Mouse (Mus musculus): ENCODE results near the gene Glrx3. TPM values are rescaled to one million over a fixed set of nuclear protein-coding genes. Genes with fewer than 3 reads are reported as not detected.
A peak's percentile ranks its signal among the peaks of the same experiment; 100 is the strongest.

Gene Glrx3
- 62.0 and 68.2 TPM in 2 replicates for polyA plus RNA-seq (2015; fragmentation: Nextera tagmentation; extraction: Ambion mirVana)

GRCm38 (mm10) chr7:137437440-137438178, at the start of gene Glrx3:
Glrx3 (plus strand) TSS chr7:137437614.
- Histone ChIP-seq H3K36me3 (ENCODE audit: control insufficient read depth, insufficient read depth) (no peaks in the 10 kb centered on the region), H3K4me1 (ENCODE audit: control insufficient read depth, low read depth, low read length) (peaks cover 16% of the 10 kb centered on the region), H3K4me3 (ENCODE audit: low read depth, low read length) (peak within 1 kb of the TSS; percentile 84), H3K27ac (ENCODE audit: low read length) (peak within 1 kb of the TSS; percentile 63), H3K9me3 (replicated peaks; ENCODE audit: control insufficient read depth, low read length) (no peaks in the 10 kb centered on the region), H3K4me2 (ENCODE audit: low read depth, low read length) (peak within 1 kb of the TSS; percentile 84), H3K9ac (ENCODE audit: low read depth, low read length) (peak within 1 kb of the TSS; percentile 87), H3K27me3 (ENCODE audit: control insufficient read depth, insufficient read depth, low read depth, low read length) (no peaks in the 10 kb centered on the region)
- under 1% methylated on average over 66 of the region's 69 CpGs for WGBS (ENCODE audit: insufficient replicate concordance)
- peak; percentile 99 for ATAC-seq (ENCODE audit: low read depth)

GRCm38 (mm10) chr7:137387863-137388262, 49.6 kb upstream of the Glrx3 start:
- Histone ChIP-seq H3K4me1 (ENCODE audit: control insufficient read depth, low read depth, low read length) (no peaks in the 10 kb centered on the region), H3K36me3 (ENCODE audit: control insufficient read depth, insufficient read depth) (no peaks in the 10 kb centered on the region), H3K27ac (ENCODE audit: low read length) (no peak overlapping the region), H3K27me3 (ENCODE audit: control insufficient read depth, insufficient read depth, low read depth, low read length) (no peaks in the 10 kb centered on the region), H3K9ac (ENCODE audit: low read depth, low read length) (no peak overlapping the region), H3K9me3 (replicated peaks; ENCODE audit: control insufficient read depth, low read length) (no peaks in the 10 kb centered on the region), H3K4me2 (ENCODE audit: low read depth, low read length) (no peak overlapping the region), H3K4me3 (ENCODE audit: low read depth, low read length) (no peak overlapping the region)
- 75% methylated on average over 5 of the region's 5 CpGs for WGBS (ENCODE audit: insufficient replicate concordance)
- ATAC-seq (ENCODE audit: low read depth): no peak

DNA sequence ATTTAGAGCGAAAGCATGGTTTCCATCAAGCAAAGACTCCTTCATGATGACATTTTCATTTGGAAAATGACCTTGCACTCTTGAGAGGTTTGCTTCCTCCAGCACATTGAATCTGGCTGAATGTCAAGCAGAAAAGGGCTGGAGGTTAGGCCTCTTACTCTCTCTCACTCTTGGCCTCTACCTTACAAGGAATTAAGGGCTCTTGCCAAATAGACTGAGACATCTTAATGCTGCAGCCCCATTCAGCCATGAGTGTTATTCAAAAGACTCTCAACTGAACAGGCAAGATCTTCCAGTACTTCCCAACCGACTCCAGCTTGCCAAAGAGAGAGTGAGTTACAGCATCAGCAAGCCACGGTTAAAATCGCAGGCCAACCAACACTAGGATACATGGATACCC, 42.0 kb upstream of the Glrx3 start:
- no peak overlapping the region for H3K4me3 ChIP-seq (ENCODE audit: low read depth, low read length)
- no peak overlapping the region for H3K27ac ChIP-seq (ENCODE audit: low read length)
- H3K9ac ChIP-seq (ENCODE audit: low read depth, low read length): no peak overlapping the region
- 70% methylated on average over 4 of the region's 4 CpGs for WGBS (ENCODE audit: insufficient replicate concordance)
- no peaks in the 10 kb centered on the region for H3K36me3 ChIP-seq (ENCODE audit: control insufficient read depth, insufficient read depth)
- H3K4me1 ChIP-seq (ENCODE audit: control insufficient read depth, low read depth, low read length): no peaks in the 10 kb centered on the region
- H3K4me2 ChIP-seq (ENCODE audit: low read depth, low read length): no peak overlapping the region
- no peaks in the 10 kb centered on the region for H3K9me3 ChIP-seq (replicated peaks; ENCODE audit: control insufficient read depth, low read length)
- no peaks in the 10 kb centered on the region for H3K27me3 ChIP-seq (ENCODE audit: control insufficient read depth, insufficient read depth, low read depth, low read length)
- no peak for ATAC-seq (ENCODE audit: low read depth)

GRCm38 (mm10) chr7:137397361-137397910, 40.0 kb upstream of the Glrx3 start:
- Histone ChIP-seq H3K36me3 (ENCODE audit: control insufficient read depth, insufficient read depth) (no peaks in the 10 kb centered on the region), H3K4me1 (ENCODE audit: control insufficient read depth, low read depth, low read length) (no peaks in the 10 kb centered on the region), H3K27me3 (ENCODE audit: control insufficient read depth, insufficient read depth, low read depth, low read length) (no peaks in the 10 kb centered on the region), H3K27ac (ENCODE audit: low read length) (no peak overlapping the region), H3K9me3 (replicated peaks; ENCODE audit: control insufficient read depth, low read length) (no peaks in the 10 kb centered on the region), H3K4me3 (ENCODE audit: low read depth, low read length) (no peak overlapping the region), H3K9ac (ENCODE audit: low read depth, low read length) (no peak overlapping the region), H3K4me2 (ENCODE audit: low read depth, low read length) (no peak overlapping the region)
- ATAC-seq (ENCODE audit: low read depth): no peak
- 78% methylated on average over 8 of the region's 8 CpGs for WGBS (ENCODE audit: insufficient replicate concordance)

GRCm38 (mm10) chr7:137398973-137399372, 38.4 kb upstream of the Glrx3 start:
- H3K4me1 ChIP-seq (ENCODE audit: control insufficient read depth, low read depth, low read length): no peaks in the 10 kb centered on the region
- no peaks in the 10 kb centered on the region for H3K9me3 ChIP-seq (replicated peaks; ENCODE audit: control insufficient read depth, low read length)
- no peak overlapping the region for H3K4me3 ChIP-seq (ENCODE audit: low read depth, low read length)
- no peak overlapping the region for H3K27ac ChIP-seq (ENCODE audit: low read length)
- ATAC-seq (ENCODE audit: low read depth): no peak
- H3K4me2 ChIP-seq (ENCODE audit: low read depth, low read length): no peak overlapping the region
- H3K9ac ChIP-seq (ENCODE audit: low read depth, low read length): no peak overlapping the region
- H3K36me3 ChIP-seq (ENCODE audit: control insufficient read depth, insufficient read depth): no peaks in the 10 kb centered on the region
- H3K27me3 ChIP-seq (ENCODE audit: control insufficient read depth, insufficient read depth, low read depth, low read length): no peaks in the 10 kb centered on the region
- 75% methylated on average over 4 of the region's 4 CpGs for WGBS (ENCODE audit: insufficient replicate concordance)

DNA sequence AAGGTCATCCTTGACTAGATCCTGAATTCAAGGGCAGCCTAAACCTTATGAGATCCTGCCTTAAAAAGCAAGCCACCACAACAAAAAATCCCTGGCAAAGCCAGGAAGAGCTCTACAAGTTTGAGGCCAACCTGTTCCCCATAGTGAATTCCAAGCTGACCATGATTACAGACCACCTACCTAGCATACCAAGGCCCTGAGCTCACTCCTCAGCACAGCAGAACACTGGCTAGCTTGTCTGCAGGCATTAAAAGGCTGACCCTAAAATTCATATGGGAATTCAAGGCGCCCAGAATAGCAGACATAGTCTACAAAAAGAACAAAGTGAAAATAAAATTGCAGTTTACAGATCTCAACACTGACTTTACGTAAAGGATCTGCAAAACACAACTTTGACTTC, 33.3 kb upstream of the Glrx3 start:
- 66% methylated on average over 2 of the region's 2 CpGs for WGBS (ENCODE audit: insufficient replicate concordance)
- no peak for ATAC-seq (ENCODE audit: low read depth)

DNA sequence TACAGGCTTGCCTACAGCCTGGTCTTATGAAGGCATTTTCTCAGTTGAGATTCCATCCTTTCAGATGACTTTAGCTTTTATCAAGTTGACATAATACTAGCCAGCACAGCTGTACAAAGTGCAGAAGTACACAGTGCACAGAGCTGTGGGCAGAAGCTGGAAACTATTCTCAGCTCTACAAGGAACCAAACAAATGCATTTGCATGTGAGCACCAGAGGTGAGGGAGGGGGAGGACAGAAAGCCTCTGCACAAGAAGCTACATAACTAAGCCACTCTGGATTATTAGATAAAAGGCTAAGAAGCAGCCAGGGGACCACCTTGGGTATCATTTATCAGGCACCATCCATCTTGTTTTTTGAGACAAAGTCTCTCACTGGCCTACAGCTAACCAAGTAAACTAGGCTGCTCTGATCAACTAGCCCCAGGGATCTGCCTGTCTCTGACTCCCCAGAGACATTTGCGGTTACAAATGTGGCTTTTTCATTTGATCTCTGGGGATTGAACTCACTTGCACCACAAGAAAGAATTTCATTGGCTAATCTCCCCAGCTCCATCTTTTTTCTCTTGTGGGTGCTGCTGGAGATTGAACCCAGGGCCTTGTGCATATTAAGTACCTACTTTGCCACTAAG, 29.9 kb upstream of the Glrx3 start:
- H3K36me3 ChIP-seq (ENCODE audit: control insufficient read depth, insufficient read depth): no peaks in the 10 kb centered on the region

More for the DNA sequence above, 33.3 kb upstream of the Glrx3 start:
- Histone ChIP-seq H3K27ac (ENCODE audit: low read length) (no peak overlapping the region), H3K4me3 (ENCODE audit: low read depth, low read length) (no peak overlapping the region), H3K9ac (ENCODE audit: low read depth, low read length) (no peak overlapping the region), H3K9me3 (replicated peaks; ENCODE audit: control insufficient read depth, low read length) (no peaks in the 10 kb centered on the region), H3K27me3 (ENCODE audit: control insufficient read depth, insufficient read depth, low read depth, low read length) (no peaks in the 10 kb centered on the region), H3K4me1 (ENCODE audit: control insufficient read depth, low read depth, low read length) (no peaks in the 10 kb centered on the region), H3K4me2 (ENCODE audit: low read depth, low read length) (no peak overlapping the region), H3K36me3 (ENCODE audit: control insufficient read depth, insufficient read depth) (no peaks in the 10 kb centered on the region)

GRCm38 (mm10) chr7:137410337-137411197, 26.8 kb upstream of the Glrx3 start, which contains the start of gene 9430038I01Rik:
9430038I01Rik (minus strand) TSS chr7:137410762.
- no peaks in the 10 kb centered on the region for H3K9me3 ChIP-seq (replicated peaks; ENCODE audit: control insufficient read depth, low read length)
- no peaks in the 10 kb centered on the region for H3K27me3 ChIP-seq (ENCODE audit: control insufficient read depth, insufficient read depth, low read depth, low read length)
- H3K4me3 ChIP-seq (ENCODE audit: low read depth, low read length): peak within 1 kb of the TSS; percentile 82
- peak within 1 kb of the TSS; percentile 85 for H3K27ac ChIP-seq (ENCODE audit: low read length)
- no peaks in the 10 kb centered on the region for H3K36me3 ChIP-seq (ENCODE audit: control insufficient read depth, insufficient read depth)
- H3K4me1 ChIP-seq (ENCODE audit: control insufficient read depth, low read depth, low read length): peaks cover 6% of the 10 kb centered on the region
- peak within 1 kb of the TSS; percentile 74 for H3K9ac ChIP-seq (ENCODE audit: low read depth, low read length)
- peak; percentile 95 for ATAC-seq (ENCODE audit: low read depth)
- H3K4me2 ChIP-seq (ENCODE audit: low read depth, low read length): peak within 1 kb of the TSS; percentile 71
- under 1% methylated on average over 63 of the region's 63 CpGs for WGBS (ENCODE audit: insufficient replicate concordance)

More for the DNA sequence above, 29.9 kb upstream of the Glrx3 start:
- H3K9ac ChIP-seq (ENCODE audit: low read depth, low read length): no peak overlapping the region
- no peaks in the 10 kb centered on the region for H3K27me3 ChIP-seq (ENCODE audit: control insufficient read depth, insufficient read depth, low read depth, low read length)
- H3K27ac ChIP-seq (ENCODE audit: low read length): no peak overlapping the region
- 75% methylated on average over 1 of the region's 1 CpGs for WGBS (ENCODE audit: insufficient replicate concordance)
- no peak for ATAC-seq (ENCODE audit: low read depth)
- peaks cover 6% of the 10 kb centered on the region for H3K4me1 ChIP-seq (ENCODE audit: control insufficient read depth, low read depth, low read length)
- H3K4me3 ChIP-seq (ENCODE audit: low read depth, low read length): no peak overlapping the region
- H3K9me3 ChIP-seq (replicated peaks; ENCODE audit: control insufficient read depth, low read length): no peaks in the 10 kb centered on the region
- no peak overlapping the region for H3K4me2 ChIP-seq (ENCODE audit: low read depth, low read length)

Measured in liver, embryonic 16.5 days (tissue).